Mouse (Mus musculus) c-Kit-positive CD71-positive TER-119-positive erythroid progenitor cells, embryonic 14.5 days (primary cell): ENCODE measurements around the gene Dynlt1c.
"Not testable (repeated sequence)": the region's sequence is repeated elsewhere in the genome, so short reads cannot be mapped to it uniquely, and the experiment has no call there.

ENCODE experiments used
- DNase-seq: peaks from one replicate; pipeline ENCODE4 v3.0.0-alpha.2; 2013; ENCODE audit warnings: low spot score

Gene Dynlt1c

GRCm38 (mm10) chr17:6601204-6601911, at the start of gene Dynlt1c:
Gene Dynlt1c, plus strand, starts transcription at chr17:6601671.
- peak; percentile 73 for DNase-seq

- not testable (repeated sequence) for DNase-seq
These were observed 47.7 kb upstream of the Dynlt1c start for GRCm38 (mm10) chr17:6553798-6554197.

- DNase-seq, result not testable (repeated sequence)
These were observed 47.2 kb upstream of the Dynlt1c start for GRCm38 (mm10) chr17:6554243-6554642.

DNA sequence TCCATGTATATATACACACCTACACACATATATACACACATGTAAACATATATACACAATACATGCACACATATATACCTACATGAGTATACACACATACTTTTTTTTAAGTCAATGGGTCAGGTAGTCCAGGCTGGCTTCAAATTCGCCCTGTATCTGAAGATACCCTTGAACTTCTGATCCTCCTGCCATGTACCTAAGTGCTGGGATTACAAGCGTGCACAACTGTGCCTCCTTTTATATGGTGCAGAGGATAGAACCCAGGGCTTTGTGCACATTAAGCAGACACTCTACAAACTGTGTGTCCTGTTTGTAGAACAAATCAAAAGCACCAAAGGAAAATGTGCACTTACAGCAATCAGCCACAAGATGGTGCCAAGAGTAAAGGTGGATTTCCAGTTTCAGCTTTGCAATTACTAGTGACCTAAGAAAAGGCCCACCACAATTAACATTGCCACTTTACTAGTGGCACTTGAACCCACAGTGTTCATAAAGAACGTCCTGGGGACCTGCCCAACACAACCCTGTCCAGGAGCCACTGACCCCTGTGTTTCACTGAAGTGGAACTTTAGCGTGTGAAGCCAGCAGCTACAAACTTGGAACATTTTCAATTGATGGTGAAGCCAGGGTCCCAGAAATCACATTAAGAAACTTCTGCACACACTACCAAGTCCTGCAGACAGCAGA, 41.9 kb upstream of the Dynlt1c start:
- not testable (repeated sequence) for DNase-seq

DNA sequence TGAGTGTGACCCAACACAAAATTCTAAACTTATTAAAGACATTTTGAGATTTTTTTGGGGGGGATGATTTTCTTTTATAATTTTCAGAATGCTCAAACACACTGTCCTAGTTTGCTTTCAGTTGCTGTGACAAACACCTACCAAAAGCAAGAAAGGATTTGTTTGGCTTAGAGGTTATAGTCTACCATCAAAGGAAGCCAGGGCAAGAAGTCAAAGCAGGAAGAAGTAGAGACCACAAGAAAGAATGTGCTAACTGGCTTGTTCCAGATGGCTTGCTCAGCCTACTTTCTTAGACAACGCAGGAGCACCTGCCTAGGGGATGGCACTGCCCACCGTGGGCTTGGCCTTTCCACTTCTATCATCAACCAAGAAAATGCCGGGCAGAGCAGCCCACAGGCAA, 36.6 kb upstream of the Dynlt1c start:
- not testable (repeated sequence) for DNase-seq

DNA sequence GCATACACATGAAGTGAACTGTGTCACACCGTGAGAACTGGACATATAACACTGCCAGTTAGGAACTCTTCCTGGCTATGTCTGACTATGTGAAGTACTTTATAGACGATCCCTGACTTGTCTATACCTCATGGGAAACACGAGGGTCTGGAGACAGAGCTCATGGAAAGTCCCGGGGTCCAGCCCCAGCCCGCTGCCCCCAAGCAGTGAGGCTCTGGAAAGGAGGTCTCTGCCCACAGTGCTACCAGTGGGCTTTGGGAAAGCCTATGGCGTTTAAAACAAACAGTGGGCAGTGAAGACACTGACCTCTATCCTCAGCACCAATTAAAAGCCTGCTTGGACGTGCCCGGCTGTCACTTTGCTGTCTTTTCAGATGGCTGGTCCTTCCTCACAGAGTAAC, 33.6 kb upstream of the Dynlt1c start:
- not testable (repeated sequence) for DNase-seq

- DNase-seq, result not testable (repeated sequence)
These were observed 30.2 kb upstream of the Dynlt1c start for GRCm38 (mm10) chr17:6571296-6571695.

DNA sequence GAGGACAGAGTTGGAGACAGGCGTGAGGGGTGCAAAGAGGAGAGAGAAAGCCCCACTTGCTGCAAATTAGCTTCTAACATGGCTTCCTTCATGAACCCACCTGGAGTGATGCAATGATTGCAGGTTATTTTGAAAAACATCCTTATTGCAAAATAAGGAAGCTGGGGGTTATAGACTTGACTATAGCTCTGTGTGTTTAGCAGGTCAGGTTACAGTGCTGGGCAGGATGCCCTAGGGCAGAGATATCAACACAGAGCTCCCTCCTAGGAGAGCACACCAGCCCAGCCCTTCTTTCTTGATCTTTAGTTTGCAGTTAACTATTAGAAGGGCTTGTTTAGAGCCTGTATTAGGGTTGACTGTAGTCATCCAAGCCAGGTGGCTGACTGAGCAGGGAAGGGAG, 29.3 kb upstream of the Dynlt1c start:
- DNase-seq, result not testable (repeated sequence)

GRCm38 (mm10) chr17:6575376-6575775, 26.1 kb upstream of the Dynlt1c start:
- DNase-seq, result not testable (repeated sequence)

DNA sequence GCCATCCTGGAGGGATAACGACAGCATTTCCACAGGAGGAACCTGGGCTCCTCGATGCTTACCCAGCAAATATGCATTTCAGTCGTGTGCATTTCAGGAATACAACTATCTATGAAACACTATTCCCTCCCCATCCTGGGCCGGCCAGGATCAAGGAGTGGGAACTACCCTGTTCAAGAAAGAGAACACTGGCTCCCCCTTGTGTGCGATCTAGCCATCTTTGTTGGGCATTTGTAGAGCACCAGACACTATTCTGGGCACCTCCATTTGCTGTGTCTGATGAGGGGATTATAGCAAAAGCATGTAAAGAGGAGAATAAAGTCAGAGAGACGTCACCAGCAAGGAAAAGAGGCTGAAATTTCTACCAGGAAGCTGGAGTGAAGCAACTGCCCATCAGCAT, 12.8 kb upstream of the Dynlt1c start:
- not testable (repeated sequence) for DNase-seq

DNA sequence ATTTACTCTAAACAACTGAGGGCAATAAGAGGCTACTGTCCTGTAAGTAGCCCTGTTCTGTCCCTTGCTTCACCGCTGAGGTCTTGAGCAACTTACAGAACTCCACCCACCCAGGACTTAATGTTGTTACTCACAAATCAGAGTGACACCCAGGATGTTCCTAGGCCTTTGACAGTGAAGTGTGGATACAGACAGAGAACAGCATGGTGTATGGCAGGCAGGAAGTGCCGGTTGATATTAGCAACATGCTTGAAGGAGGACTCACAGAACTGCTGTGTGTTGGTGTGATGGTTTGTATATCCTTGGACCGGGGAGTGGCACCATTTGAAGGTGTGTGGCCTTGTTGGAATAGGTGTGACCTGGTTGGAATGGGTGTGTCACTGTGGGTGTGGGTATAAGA, 9.4 kb upstream of the Dynlt1c start:
- not testable (repeated sequence) for DNase-seq

DNA sequence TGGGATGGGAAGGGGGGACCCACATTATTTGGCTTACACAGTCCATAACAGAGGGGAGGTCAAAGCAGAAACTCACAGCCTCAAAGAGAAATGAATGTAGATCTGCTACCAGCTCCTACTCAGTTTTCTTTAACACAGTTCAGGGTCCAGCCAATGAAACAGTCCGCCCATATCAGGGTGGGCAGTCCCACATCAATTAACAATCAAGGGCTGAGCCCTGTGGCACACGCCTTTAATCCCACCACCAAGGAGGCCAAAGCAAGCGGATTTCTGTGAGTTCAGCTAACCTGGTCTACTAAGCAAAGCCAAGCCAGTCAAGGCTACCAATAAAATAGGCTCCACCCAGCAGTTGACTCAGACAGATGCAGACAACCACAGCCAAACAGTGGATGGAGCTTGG, 7.6 kb upstream of the Dynlt1c start:
- DNase-seq, result not testable (repeated sequence)

- DNase-seq, result not testable (repeated sequence)
These were observed 5.5 kb upstream of the Dynlt1c start for GRCm38 (mm10) chr17:6595776-6596497.

- not testable (repeated sequence) for DNase-seq
These were observed 3.1 kb upstream of the Dynlt1c start for GRCm38 (mm10) chr17:6598356-6598755.

- not testable (repeated sequence) for DNase-seq
These were observed 1.1 kb upstream of the Dynlt1c start for GRCm38 (mm10) chr17:6600216-6600911.

GRCm38 (mm10) chr17:6602205-6602604, 734 bp downstream of the Dynlt1c start:
- DNase-seq, result not testable (repeated sequence)

DNA sequence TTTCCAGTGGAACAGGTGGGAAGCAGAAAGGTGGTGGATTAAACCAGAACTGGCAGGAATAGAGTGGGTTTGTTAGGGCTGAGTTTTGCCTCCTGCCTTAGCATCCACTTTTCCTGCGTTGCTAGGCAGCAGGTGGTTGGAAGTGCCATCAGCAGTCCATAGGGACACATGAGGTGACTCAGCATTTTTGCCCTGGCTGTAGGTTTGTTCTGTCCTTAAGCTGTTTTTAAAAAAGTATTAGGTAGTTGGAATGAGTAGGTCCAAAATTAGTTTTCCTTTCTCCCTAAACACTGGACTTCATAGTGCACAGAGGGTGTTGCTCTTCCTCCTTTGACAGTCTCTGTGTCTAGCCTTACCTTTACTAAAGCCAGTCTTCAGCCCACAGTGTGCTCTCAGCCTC, 3.9 kb downstream of the Dynlt1c start:
- DNase-seq, result peak; percentile 7

DNA sequence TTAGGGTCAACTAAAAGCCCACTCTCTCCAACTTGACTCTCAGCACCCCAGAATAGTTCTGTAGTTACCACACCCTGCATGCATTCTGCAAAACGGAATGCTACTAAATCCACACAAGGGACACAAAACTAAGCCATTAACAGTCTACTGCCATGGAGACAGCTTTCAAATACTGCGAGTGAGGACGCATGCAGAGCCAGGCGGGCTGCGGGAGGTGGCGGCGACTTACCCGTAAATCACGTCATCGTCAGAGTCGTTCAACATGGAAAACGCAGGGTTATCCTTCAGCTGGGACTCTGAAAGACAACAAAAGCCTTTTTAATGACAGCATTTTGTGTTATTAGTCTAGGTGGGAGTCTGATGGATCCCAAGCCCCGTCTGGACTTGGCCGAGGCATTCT, 12.1 kb downstream of the Dynlt1c start:
- not testable (repeated sequence) for DNase-seq

GRCm38 (mm10) chr17:6614316-6614715, 12.8 kb downstream of the Dynlt1c start:
- not testable (repeated sequence) for DNase-seq

DNA sequence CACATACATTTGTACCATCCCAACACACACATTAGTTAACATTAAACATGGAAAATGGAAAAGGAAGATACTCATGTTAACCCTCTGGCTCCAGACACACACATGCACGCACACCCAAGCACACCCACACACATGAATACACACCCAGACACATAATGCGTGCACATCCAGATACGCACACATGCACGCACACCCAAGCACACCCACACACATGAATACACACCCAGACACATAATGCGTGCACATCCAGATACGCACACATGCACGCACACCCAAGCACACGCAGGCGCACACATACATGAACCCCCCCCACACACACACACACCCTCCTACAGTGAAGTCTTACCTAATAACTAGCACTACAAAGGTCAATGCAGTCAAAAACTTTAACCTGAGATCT, 15.3 kb downstream of the Dynlt1c start:
- not testable (repeated sequence) for DNase-seq

- DNase-seq, result not testable (repeated sequence)
These were observed 16.4 kb downstream of the Dynlt1c start for GRCm38 (mm10) chr17:6617689-6618400.
